Mouse (Mus musculus): Measurements from ENCODE around the gene Dock9. TPM values are rescaled to one million over a fixed set of nuclear protein-coding genes. Genes with fewer than 3 reads are reported as not detected.

The Dock9 gene
- polyA plus RNA-seq, 1 experiment from 2014 or later, result 7.3 TPM

DNA sequence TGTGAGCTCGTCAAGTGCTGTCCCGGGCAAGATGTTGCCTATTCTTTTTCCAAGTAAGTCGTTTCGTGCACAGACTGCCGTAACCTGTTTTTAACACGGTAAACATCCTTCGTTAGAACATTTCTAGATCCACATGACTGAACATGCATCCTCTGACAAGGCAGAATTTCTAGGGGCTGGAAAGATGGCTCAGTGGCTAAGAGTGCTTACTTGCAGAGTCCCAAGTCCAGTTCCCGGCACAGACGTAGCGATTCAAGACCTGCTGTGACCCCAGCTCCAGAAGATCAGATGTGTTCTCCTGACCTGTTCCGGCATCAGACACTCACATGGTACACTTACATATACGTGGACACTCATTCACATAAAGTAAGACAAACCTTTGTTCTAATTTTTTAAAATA, 10.2 kb downstream of the Dock9 start:
- Histone ChIP-seq H3K27me3 (no peaks in the 10 kb centered on the region), H3K4me3 (no peak overlapping the region), H3K4me2 (no peak overlapping the region), H3K27ac (no peak overlapping the region), H3K36me3 (no peaks in the 10 kb centered on the region), H3K4me1 (replicated peaks) (no peaks in the 10 kb centered on the region), H3K9ac (no peak overlapping the region), H3K9me3 (no peaks in the 10 kb centered on the region)
- WGBS, result 92% methylated on average over 12 of the region's 12 CpGs
- no peak for ATAC-seq (ENCODE audit: low FRiP score)

GRCm38 (mm10) chr14:121786900-121787299, 10.7 kb downstream of the Dock9 start:
- Histone ChIP-seq H3K4me2 (no peak overlapping the region), H3K27ac (no peak overlapping the region), H3K27me3 (no peaks in the 10 kb centered on the region), H3K36me3 (no peaks in the 10 kb centered on the region), H3K4me3 (no peak overlapping the region), H3K9ac (no peak overlapping the region), H3K4me1 (replicated peaks) (no peaks in the 10 kb centered on the region), H3K9me3 (no peaks in the 10 kb centered on the region)
- 90% methylated on average over 12 of the region's 12 CpGs for WGBS
- ATAC-seq (ENCODE audit: low FRiP score), result no peak

GRCm38 (mm10) chr14:121785394-121785793, 12.2 kb downstream of the Dock9 start:
- H3K4me3 ChIP-seq, result no peak overlapping the region

DNA sequence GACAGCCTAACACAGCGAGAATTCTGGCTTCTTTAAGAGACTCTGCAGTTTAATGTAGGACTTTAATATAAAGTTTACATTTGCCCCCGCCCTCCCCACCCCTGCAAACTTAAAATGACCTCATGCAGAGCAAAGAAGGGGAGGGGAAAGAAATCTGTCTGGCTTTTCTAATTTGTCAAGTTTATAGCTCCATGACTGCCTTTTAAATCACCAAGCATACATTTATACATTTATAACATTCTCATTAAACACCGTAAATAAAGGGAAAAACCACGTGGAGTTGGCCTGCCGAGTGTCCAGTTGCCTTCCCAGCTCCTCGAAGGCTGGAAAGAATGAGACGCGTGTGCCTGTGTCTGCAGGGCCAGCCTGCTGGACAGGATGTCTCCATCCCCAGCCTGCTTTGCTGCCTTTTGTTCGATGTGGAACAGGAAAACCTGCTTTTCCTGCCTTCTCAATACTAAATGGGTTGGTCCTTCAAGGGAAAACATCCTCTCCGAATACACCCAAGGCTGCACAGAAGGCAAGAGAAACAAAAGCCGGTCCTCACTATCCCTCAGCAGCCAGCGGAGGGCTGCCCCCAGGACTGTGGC, 16.6 kb downstream of the Dock9 start:
- Histone ChIP-seq H3K4me3 (no peak overlapping the region), H3K27me3 (no peaks in the 10 kb centered on the region), H3K36me3 (no peaks in the 10 kb centered on the region), H3K4me1 (replicated peaks) (no peaks in the 10 kb centered on the region), H3K4me2 (no peak overlapping the region), H3K9me3 (no peaks in the 10 kb centered on the region), H3K9ac (no peak overlapping the region), H3K27ac (no peak overlapping the region)
- ATAC-seq (ENCODE audit: low FRiP score), result no peak
- 63% methylated on average over 12 of the region's 12 CpGs for WGBS

More at GRCm38 (mm10) chr14:121785394-121785793, 12.2 kb downstream of the Dock9 start:
- Histone ChIP-seq H3K27me3 (no peaks in the 10 kb centered on the region), H3K36me3 (no peaks in the 10 kb centered on the region), H3K4me1 (replicated peaks) (no peaks in the 10 kb centered on the region), H3K27ac (no peak overlapping the region), H3K4me2 (no peak overlapping the region), H3K9me3 (no peaks in the 10 kb centered on the region), H3K9ac (no peak overlapping the region)
- no peak for ATAC-seq (ENCODE audit: low FRiP score)
- WGBS, result 78% methylated on average over 1 of the region's 1 CpGs

GRCm38 (mm10) chr14:121780144-121780913, 17.3 kb downstream of the Dock9 start:
- no peak overlapping the region for H3K4me2 ChIP-seq
- H3K4me1 ChIP-seq (replicated peaks), result no peaks in the 10 kb centered on the region
- ATAC-seq (ENCODE audit: low FRiP score), result no peak
- H3K4me3 ChIP-seq, result no peak overlapping the region
- no peak overlapping the region for H3K9ac ChIP-seq
- no peaks in the 10 kb centered on the region for H3K27me3 ChIP-seq
- 75% methylated on average over 11 of the region's 11 CpGs for WGBS
- no peaks in the 10 kb centered on the region for H3K36me3 ChIP-seq
- no peak overlapping the region for H3K27ac ChIP-seq
- no peaks in the 10 kb centered on the region for H3K9me3 ChIP-seq

DNA sequence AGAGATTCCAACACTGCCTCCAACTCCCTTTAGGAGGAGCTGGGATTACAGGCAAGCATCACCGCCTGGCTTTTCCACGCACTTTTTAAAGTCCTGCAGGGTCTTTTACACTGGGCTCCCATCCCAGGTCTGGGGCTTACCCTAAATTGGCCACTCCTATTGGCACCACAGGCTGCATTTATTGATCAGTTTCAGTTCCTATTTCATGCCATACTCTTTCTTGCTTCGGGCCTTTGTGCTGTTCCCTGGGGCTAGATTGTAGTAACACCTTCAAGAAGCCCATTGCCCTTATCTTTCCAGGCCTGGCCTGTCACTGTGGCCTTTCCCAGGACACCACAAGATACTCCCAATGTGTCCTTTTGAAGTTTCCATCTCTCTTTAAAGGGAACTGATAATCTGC, 18.0 kb downstream of the Dock9 start:
- no peaks in the 10 kb centered on the region for H3K9me3 ChIP-seq
- no peaks in the 10 kb centered on the region for H3K27me3 ChIP-seq
- H3K4me1 ChIP-seq (replicated peaks), result no peaks in the 10 kb centered on the region
- no peaks in the 10 kb centered on the region for H3K36me3 ChIP-seq
- no peak overlapping the region for H3K9ac ChIP-seq
- H3K4me2 ChIP-seq, result no peak overlapping the region
- H3K4me3 ChIP-seq, result no peak overlapping the region
- no peak for ATAC-seq (ENCODE audit: low FRiP score)
- no peak overlapping the region for H3K27ac ChIP-seq
- 90% methylated on average over 3 of the region's 3 CpGs for WGBS

DNA sequence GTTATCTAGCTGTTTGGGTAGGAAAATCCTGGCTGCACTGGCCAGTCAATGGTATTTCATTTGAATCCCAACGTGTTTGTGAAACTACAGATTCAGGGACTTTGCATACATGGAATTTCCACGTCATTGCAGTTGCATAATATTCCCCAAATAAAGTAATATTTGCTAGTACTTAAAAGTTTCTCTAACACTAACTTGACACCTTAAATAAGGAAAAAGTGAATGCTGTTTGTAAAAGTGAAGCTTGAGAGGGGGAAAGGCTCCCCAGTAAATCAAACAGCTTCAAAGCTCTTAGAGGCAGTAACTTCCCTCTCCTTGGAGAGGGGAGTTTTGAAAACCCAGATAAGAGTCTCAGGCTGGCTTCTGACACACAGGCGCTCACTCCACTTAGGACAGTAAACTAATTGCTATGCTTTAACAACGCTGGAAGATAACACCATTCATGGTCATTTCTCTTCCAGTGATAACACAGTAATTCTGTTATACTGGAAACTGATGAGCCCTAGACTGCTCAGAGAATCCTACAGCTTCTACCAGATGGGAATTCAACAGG, 20.3 kb downstream of the Dock9 start:
- WGBS, result 88% methylated on average over 4 of the region's 4 CpGs

GRCm38 (mm10) chr14:121776749-121777148, 20.9 kb downstream of the Dock9 start:
- ATAC-seq (ENCODE audit: low FRiP score), result no peak
- 93% methylated on average over 4 of the region's 4 CpGs for WGBS
- no peaks in the 10 kb centered on the region for H3K9me3 ChIP-seq

More for the DNA sequence above, 20.3 kb downstream of the Dock9 start:
- Histone ChIP-seq H3K9me3 (no peaks in the 10 kb centered on the region), H3K4me2 (no peak overlapping the region), H3K36me3 (no peaks in the 10 kb centered on the region), H3K4me3 (no peak overlapping the region), H3K4me1 (replicated peaks) (peaks cover 3% of the 10 kb centered on the region; the same call in 1 of the 2 replicates), H3K9ac (no peak overlapping the region), H3K27ac (no peak overlapping the region), H3K27me3 (no peaks in the 10 kb centered on the region)
- no peak for ATAC-seq (ENCODE audit: low FRiP score)

GRCm38 (mm10) chr14:121762021-121762452, 35.6 kb downstream of the Dock9 start:
- Histone ChIP-seq H3K27ac (peak overlapping the region; percentile 71), H3K4me3 (no peak overlapping the region), H3K9ac (peak overlapping the region; percentile 5; the same call in 1 of the 2 replicates), H3K36me3 (no peaks in the 10 kb centered on the region), H3K27me3 (peaks cover 22% of the 10 kb centered on the region), H3K9me3 (no peaks in the 10 kb centered on the region), H3K4me1 (replicated peaks) (peaks cover 10% of the 10 kb centered on the region), H3K4me2 (0 out of 2 replicates have a peak overlapping the region, but pooled peaks have one; percentile 21)
- 28% methylated on average over 11 of the region's 11 CpGs for WGBS
- ATAC-seq (ENCODE audit: low FRiP score), result peak; percentile 74

More at GRCm38 (mm10) chr14:121776749-121777148, 20.9 kb downstream of the Dock9 start:
- H3K27ac ChIP-seq, result no peak overlapping the region
- H3K4me1 ChIP-seq (replicated peaks), result peaks cover 3% of the 10 kb centered on the region; the same call in 1 of the 2 replicates
- no peaks in the 10 kb centered on the region for H3K36me3 ChIP-seq
- no peaks in the 10 kb centered on the region for H3K27me3 ChIP-seq
- H3K4me2 ChIP-seq, result no peak overlapping the region
- H3K4me3 ChIP-seq, result no peak overlapping the region
- H3K9ac ChIP-seq, result no peak overlapping the region

DNA sequence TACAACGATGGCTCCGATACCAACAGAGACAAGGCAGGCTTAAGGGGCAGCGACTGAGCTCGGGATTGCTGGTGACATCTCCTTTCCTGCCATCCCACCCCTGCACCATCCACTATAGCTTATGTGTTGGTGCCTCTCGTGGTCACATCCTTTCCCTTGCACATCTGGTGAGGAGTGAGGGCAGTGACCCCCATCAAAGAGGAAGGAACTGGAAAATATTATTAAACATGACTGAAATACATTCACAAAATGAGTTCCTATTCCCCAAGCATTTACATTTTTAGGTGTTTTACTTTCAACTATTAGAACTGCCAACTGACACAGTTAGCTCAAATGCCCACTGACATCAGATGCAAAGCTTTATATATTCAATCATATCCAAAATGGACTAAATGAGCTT, 37.2 kb downstream of the Dock9 start:
- 84% methylated on average over 5 of the region's 5 CpGs for WGBS
- H3K27me3 ChIP-seq, result peaks cover 22% of the 10 kb centered on the region

GRCm38 (mm10) chr14:121754110-121754509, 43.5 kb downstream of the Dock9 start:
- H3K4me1 ChIP-seq (replicated peaks), result no peaks in the 10 kb centered on the region
- H3K27me3 ChIP-seq, result peaks cover 8% of the 10 kb centered on the region; the same call in 1 of the 2 replicates
- ATAC-seq (ENCODE audit: low FRiP score), result no peak
- no peak overlapping the region for H3K27ac ChIP-seq
- H3K9me3 ChIP-seq, result no peaks in the 10 kb centered on the region
- WGBS, result 69% methylated on average over 11 of the region's 11 CpGs
- H3K4me3 ChIP-seq, result no peak overlapping the region
- no peak overlapping the region for H3K4me2 ChIP-seq
- H3K9ac ChIP-seq, result no peak overlapping the region
- H3K36me3 ChIP-seq, result no peaks in the 10 kb centered on the region

More for the DNA sequence above, 37.2 kb downstream of the Dock9 start:
- ATAC-seq (ENCODE audit: low FRiP score), result no peak
- no peaks in the 10 kb centered on the region for H3K36me3 ChIP-seq
- H3K9me3 ChIP-seq, result no peaks in the 10 kb centered on the region
- peaks cover 10% of the 10 kb centered on the region for H3K4me1 ChIP-seq (replicated peaks)
- H3K9ac ChIP-seq, result no peak overlapping the region
- H3K4me3 ChIP-seq, result no peak overlapping the region
- no peak overlapping the region for H3K27ac ChIP-seq
- H3K4me2 ChIP-seq, result no peak overlapping the region

GRCm38 (mm10) chr14:121752686-121753426, 44.8 kb downstream of the Dock9 start:
- Histone ChIP-seq H3K4me1 (replicated peaks) (peaks cover 3% of the 10 kb centered on the region), H3K9ac (no peak overlapping the region), H3K9me3 (no peaks in the 10 kb centered on the region), H3K4me2 (no peak overlapping the region), H3K27me3 (peaks cover 3% of the 10 kb centered on the region; the same call in 1 of the 2 replicates), H3K36me3 (no peaks in the 10 kb centered on the region), H3K27ac (no peak overlapping the region), H3K4me3 (no peak overlapping the region)
- ATAC-seq (ENCODE audit: low FRiP score), result peak; percentile 57; the same call in 1 of the 2 replicates
- 71% methylated on average over 19 of the region's 19 CpGs for WGBS
